Mouse (Mus musculus) thymus, postnatal 10 days (tissue): ENCODE results near the gene Lrmp.
A peak's percentile ranks its signal among the peaks of the same experiment; 100 is the strongest.
"Not testable (repeated sequence)": the region's sequence is repeated elsewhere in the genome, so short reads cannot be mapped to it uniquely, and the experiment has no call there.

Experiments used
- DNase-seq, 2 experiments: peaks; one replicate each; pipeline ENCODE4 v3.0.0; 2021; ENCODE audit warnings: low spot score in 2 of 2

Lrmp gene

DNA sequence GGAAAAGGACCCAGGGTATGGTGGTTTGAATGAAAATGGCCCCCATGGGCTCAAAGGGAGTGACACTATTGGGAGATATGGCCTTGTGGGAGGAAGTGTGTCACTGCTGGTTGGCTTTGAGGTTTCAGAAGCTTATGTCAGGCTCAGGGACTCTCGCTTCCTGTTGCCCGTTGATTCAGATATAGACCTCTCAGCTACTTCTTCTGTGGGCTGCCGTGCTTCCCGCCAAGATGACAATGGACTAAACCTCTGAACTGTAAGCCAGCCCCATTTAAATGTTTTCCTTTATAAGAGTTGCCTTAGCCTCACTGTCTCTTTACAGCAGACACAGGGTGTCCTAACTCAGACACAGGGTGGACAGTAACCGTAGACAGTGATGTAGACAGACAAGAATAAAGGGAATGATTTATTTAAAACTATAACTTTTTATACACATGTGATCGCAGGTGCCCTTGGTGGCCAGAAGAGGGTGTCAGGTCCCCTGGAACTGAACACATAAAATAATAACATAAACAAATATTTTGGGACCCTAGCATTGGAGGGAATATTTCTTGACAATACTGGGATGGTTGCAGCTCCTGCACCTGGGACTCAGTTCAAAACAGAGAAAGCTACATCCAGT is at the start of gene Lrmp:
Lrmp (plus strand) TSS at position 178 of the 622 bp plus-strand sequence.
- peak in 1 of 2 experiments; percentile 44 for DNase-seq

DNA sequence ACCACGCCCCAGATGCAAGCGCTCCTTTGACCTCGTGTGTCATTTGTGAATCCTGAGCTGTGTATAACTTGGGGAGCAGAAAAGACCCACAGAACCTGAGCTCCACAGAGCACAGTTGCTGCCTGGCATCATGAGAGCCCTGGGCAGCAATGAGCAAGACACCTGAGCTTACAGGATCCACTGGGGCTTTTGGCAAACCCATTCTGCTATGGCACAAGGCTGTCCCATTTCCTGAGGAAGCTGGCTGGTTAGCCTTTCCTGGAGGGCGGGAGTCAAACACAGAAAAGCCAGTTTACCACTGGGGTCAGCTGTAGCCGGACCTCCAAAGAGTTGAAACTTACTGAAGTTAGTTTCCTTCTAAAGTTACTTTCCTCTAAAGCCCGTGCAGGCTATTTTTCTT is 49.0 kb upstream of the Lrmp start:
- DNase-seq, result no peak

DNA sequence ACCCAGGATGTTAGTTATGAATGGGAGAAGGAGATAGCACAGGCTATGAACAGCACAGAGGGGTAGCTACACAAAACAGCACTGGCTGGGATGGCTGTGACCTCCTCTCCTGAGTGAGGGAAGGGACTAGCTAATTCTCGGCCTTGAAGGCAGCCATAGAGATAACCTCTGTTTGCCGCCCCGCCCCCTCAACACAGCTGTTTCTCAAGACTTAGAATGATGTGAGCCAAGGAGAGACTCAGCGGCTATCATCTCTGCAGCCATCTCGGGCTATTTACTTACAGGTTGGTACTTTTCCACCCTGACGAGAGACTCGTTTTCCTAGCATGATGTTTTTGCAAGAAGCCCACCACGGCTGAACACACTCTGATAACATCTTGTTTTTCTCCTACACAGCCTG is 47.8 kb upstream of the Lrmp start:
- no peak for DNase-seq

DNA sequence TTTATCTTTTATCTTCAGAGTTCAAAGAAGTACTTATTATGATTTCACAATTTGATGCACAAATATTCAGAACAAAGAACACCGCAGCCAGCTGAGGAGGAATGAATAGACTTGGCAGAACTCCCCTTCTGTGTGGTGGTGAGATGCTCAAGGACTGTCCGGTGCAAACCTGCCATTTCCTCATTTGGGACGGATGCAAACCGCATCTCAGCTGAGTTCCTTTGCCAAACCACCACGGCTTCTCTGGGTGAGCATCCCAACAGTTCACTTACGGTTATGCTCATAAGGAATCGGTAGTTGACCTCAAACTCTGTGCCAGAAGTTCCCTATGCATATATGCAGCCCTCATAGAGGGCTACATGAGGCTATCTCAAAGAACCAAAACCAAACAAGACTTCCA is 46.1 kb upstream of the Lrmp start:
- DNase-seq, result no peak

DNA sequence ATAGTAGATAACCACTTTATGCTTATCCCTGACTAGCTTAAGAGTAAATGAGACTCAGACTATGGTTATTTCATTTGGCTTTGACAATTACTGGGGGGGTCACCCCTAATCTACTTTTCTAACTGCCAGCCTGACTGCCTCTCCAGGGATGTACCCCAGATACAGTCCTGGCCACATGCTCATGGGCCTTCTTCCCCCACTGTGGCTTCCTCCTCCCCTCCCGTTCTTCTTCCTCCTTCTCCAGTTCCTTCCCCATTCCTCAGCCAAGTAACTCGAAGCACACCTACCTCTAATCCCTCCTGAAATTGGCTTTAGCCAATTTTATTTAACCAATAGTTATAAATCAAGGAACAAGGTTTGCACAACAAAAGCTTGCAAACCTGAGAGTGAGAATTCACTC is 45.5 kb upstream of the Lrmp start:
- no peak for DNase-seq

DNA sequence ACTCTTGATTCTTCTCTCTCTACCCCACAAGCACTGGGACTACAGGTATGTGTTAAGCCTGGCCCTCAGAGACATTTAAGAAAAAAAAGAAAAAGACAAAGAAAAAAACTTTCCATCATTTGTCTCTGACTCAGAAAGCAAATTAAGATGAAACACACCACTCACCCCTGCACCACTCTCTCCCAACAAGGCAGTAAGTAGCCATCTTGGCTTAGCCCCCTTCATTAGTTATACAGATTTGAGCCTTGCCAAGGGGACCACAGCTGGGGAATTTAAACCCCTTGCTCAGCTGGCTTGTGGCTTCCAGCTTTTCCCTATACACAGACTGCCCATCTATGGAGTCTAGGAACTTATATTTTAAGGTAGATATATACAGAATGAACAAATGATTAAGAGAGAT is 41.0 kb upstream of the Lrmp start:
- DNase-seq, result no peak

DNA sequence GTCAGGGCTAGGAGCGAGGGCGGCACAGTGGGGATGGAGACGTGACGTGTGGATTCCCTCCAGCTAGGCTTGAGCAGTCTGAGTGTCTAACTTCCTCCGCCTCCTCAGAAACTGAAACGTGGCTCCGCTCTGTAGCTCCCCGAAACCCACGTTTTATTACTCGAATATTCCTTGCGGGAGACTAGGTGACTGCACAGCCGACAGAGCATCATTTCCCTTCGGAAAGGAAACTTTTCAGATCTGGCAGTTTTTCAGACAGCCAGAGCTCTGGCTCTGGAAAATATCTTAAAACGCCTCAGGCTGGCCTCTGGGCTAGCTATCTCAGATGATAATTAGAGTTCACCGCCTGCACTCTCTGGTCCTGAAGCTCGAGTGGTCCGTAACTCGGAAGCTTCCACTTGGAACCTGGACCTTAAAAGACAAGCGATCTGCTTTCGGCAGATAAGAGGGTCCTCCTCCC is 40.3 kb upstream of the Lrmp start:
- no peak for DNase-seq

DNA sequence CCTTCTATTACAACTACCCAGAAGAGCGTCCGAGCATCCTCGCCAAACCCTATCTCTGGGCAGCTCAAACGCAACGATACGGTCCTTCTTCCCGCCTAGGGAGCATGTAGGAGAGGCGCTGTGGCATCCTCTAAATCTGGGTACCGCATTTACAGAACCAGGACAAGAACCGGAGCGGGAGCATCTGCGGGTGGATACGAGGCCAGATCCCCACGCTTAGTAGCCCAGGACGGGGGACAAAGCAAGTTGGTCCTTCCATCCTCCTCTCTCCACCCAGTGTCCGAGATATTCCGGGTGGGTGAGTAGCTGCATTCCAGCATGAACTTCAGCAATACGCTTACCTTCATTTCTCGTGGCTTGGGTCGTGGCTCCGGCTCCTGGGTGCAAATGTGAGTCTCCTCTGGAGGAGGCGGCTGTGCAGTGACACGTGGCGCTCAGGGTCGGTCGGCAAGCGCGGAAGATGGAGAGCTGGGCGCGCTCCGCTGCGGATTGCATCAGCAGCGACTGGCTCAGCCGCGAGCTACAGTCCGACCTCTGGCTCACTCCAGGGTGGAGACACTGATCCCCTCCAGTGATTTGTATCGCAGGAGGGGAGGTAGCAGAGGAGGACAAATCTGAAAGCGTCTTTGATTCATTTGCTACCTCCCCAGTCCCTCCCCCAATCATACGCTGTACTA is 39.8 kb upstream of the Lrmp start, which contains the start of gene Bcat1:
Bcat1 (minus strand) TSS at position 637 of the 677 bp plus-strand sequence.
- DNase-seq, result no peak

DNA sequence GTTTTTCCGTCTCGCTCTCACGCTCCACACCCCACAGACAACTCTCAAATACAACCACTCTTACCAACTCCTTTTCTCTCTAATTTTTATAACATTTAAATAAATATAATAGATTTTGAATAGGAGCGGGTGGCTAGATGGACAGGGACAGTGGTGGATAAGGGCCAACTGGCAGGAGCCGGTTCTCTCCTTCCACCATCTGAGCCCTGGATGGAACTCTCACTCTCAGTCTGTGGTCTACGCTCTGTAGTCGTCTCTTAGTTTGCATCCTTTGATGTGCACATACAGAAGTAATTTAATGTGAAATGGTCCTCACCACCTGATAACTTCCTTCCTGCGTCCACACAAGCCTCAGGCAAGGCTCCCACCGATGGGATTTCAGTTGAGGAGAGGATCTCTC is 39.2 kb upstream of the Lrmp start:
- DNase-seq, result no peak

DNA sequence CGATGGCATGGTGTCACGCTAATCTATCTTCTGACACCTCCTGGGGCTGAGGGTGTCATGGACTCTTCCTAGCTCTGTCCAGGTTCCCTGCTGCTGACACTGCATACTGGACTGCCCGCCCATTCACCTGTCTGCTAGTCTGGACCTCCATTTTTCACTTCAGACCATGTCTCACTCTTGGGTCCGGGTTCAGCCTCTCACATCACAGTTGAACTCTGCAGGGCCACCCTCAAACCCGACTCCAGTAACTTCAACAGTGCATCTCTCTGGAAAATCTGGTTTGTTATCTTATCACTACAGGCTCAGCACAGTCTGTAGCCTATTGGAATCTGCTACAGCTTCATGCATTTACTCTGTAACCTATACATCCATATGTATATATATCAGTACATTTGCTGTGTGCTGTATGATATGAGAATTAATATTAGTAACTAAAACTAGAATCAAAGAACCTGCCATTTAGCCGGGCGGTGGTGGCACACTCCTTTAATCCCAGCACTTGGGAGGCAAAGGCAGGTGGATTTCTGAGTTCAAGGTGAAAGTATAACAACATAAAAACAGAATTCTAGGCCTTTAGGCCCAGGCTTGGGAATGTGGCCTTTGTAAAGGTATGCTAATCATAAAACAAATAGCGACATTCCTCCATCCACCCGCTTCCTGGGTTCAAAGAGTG is 36.2 kb upstream of the Lrmp start:
- no peak for DNase-seq

DNA sequence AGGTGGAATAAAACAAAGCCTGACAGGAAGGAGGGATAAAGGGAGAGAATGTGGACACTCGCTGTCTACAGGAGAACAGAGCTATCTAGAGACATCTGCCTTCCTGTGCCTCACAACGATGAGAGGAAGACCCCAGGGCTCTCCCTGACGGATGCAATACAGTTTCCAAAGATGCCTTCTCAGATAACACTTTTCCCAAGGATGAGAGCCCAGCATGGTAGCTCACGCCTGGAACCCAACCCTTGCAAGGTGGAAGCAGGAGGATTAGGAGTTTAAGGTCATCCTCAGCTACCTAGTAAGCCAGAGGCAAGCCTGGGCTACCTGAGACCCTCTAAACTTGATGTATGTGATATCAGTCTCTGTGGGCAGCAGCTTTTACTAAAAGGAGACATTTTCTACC is 33.7 kb upstream of the Lrmp start:
- DNase-seq, result no peak

DNA sequence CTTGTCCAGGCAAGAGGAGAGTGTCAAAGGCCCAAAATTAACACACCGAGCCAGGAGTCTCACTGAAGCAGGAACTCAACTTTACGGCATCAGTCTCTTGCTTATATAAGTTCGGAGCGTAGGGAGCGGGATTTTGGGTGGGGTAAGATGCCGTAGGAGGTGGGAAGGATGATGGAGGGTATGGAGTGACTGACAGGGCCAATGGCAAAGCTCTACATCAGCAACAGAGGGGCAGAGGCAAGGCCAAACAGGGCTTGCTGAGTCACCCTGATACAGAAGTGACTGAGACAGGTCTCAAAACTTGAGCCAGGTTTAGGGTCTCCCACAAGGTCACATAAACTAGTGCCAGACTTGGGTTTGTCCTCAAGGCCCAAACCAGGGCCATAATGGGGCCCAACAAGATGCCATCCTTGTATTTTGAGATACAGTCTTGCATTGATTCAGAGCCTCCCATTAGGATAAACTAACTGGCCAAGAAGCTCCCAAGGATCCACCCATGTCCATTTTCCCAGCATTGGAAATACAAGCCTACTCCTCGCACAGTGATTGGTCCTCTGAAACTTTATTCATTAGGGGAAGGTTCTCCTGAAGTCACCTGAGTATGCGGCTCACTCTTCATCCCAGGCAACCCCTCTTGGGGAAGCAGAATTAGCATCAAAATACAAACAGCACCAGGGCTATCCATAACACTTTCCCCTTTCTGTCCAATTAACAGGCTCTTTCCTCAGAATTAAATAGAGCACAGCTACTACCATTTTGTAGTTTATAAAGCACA is 30.9 kb upstream of the Lrmp start:
- DNase-seq, result no peak

DNA sequence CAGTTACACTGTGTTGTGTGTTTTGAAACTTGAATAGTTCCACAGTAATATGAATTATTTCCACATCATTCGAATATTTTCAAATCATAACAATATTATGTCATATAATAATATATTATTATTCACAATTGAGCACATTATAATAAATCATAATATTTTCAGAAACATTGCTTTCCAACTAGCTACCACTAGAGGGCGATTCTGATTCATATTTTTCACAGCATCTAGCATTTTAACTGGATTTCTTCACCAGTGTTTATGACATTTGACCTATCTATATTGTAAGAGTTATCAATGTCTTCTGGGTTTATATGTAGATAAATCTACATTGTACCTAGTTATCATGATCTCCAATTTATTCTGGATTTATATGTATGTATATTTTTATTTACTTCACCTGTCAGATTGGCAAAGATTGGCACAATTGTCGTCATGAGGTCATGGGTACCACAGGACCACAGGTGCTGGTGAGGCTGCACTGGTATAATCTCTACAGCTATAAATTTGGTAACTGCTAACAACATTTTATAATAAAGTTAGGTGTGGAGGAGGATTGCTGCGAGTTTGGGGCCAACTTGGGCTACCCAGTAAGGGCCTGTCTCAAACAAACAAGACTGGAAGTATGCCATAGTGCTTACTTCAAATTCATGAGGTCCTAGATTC is 26.9 kb upstream of the Lrmp start:
- no peak for DNase-seq

DNA sequence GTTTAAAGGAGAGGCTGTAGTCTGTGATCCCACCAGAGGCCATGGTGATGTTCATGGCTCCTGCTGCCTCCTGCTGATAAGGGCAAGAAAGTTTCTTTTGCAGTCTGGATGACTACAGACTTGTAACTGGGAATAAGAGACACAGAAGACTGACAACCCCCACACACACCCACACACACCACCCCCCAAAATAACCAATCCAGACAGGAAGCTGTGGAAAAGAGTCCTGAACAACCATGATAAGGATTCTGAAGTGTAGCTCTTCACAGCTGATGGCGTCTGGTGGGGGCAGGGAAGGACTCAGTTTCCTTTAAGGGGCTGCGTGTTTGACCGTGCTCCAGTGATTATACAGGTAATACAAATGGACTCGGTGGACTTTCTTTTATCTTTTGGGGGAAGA is 26.1 kb upstream of the Lrmp start:
- DNase-seq, result no peak

DNA sequence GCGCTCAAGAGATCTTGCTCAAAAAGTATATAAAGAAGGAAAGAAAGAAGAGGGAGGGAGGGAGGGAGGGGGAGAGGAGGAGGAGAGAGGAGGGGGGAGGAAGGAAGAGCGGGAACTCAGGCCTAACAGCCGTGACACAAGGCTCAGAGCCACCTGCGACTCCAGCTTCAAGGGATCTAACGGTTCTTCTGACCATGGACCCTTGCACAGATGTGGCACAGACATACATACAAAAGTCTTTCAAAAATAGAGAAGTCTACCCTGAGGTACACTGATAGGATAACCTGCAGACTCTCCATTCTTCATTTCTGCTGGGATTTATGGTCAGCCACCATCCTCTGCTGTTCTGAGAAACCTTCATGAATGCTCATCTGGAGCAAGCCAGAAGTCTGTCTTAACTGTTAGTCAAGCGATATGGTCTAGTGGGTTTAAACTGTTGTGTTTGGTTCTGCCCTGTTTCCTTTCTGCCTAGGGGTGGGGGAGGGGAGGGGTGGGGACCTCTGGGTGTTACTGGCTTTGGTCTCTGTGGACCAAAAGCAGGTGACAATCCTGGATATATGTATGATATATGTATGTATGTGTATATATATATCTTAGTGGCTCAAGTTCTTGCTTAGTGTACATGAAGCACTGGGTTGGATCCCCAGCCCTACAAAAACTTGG is 25.1 kb upstream of the Lrmp start:
- DNase-seq, result peak; percentile 53 to 64

DNA sequence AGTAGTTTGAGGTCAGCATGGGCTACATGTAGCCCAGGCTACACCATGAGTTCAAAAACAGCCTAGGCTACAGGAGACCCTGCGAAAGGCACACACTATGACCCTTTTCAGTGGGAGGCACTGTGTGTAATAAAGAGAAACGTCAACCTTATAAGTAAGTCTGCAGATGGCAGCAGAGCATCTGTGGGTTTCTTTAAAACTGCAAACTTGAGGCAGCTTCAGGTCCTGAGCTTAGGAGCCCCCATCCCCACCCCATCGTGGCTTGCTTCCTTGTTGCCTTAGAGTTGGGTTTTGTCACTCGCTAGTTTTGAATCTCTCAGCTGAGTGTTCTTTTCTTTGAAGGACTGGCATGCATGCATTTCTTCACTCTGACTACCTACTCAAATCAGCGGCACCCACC is 24.5 kb upstream of the Lrmp start:
- peak; percentile 45 to 54 for DNase-seq

DNA sequence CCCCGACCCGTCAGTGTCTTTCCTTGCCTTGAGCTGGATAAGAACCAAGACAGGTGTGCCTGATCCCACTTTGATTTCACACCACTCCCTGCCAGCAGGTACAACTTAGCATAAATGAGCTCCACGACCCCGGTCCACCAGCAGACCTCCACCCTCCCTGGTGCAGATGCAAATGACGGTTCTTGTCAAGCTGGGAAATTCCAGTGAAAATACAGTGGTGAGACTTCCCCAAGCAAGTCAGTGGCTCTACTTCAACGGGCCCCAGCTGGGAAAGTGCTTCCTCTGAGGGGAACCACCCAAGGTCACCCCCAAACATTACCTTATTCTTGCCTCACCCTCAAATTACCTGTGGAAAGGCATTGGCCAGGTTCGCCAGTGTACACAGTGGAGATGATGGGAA is 23.5 kb upstream of the Lrmp start:
- DNase-seq, result no peak

DNA sequence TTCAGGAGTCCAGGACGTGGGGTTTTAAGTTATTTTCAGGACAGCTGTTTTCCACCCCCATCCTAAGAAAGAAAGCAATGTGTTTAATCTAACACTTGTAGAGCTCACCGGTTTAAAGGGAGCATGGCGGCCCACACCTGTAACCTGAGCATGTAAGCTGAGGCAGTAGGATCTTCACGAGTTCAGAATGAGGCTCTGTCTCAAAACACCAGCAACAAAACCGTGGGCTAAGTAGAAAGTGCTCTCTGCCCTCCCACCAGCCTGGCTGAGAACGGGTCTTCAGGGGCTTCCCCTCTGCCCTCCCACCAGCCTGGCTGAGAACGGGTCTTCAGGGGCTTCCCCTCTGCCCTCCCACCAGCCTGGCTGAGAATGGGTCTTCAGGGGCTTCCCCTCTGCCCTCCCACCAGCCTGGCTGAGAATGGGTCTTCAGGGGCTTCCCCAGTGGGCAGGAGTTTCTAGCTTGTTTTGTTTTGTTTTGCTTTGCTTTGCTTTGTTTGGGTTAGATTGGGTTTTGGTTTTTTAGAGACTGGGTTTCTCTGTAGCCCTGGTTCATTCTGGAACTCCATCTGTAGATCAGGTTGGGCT is 22.3 kb upstream of the Lrmp start:
- not testable (repeated sequence) for DNase-seq

DNA sequence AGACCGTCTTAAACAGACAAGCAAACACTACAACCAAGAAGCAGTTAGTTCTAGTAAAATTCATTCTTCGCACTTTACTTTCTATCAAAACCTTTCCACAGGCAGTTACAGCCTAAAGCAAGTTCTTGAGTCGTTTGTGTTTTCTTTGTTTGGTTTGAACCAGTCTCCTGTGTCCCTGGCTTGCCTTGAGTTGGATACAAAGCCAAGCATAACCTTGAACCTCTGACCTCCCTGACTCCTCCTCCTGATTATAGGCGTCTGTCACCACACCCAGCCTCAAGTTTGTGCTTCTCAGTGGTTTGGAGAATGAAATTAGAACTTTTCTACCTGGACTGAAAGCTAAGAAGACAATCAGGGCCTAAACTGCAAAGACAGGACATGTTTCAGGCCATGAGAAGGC is 21.0 kb upstream of the Lrmp start:
- no peak for DNase-seq

DNA sequence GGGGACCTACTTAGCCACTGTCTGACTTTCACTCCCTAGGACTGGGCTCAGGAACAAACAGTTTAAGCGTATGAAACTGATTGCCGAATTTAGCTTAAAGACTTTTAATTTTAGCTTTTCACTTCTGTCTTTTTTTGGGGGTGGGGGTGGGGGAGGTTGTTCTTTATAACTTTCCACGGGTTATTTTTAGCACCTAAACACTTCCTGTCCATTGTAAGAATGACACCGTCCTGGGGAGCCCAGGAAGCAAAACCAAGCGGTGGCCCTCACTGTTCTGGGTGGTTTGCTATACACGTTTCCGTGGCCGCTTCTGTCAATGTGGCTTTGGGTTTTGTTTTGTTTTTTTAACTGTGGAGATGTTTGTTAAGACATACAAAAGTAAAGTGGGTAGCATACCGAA is 14.5 kb upstream of the Lrmp start:
- DNase-seq, result no peak
